Mouse (Mus musculus): ENCODE measurements around the gene Hyal1.
"Not testable (repeated sequence)": the region's sequence is repeated elsewhere in the genome, so short reads cannot be mapped to it uniquely, and the experiment has no call there.

The Hyal1 gene

GRCm38 (mm10) chr9:107551117-107551889 lies 25.4 kb upstream of the Hyal1 start, which contains the start of gene Rassf1:
TSS of gene Rassf1 (plus strand) at chr9:107551555.
- peak; percentile 84 to 89 for DNase-seq

- DNase-seq: no peak
These were observed 24.8 kb upstream of the Hyal1 start for GRCm38 (mm10) chr9:107551890-107552355.

GRCm38 (mm10) chr9:107552690-107553393 lies 23.9 kb upstream of the Hyal1 start:
- no peak for DNase-seq

- DNase-seq: peak in 1 of 2 experiments; percentile 58
These were observed 23.0 kb upstream of the Hyal1 start for GRCm38 (mm10) chr9:107553541-107554318.

GRCm38 (mm10) chr9:107554319-107554825 lies 22.4 kb upstream of the Hyal1 start:
- peak; percentile 96 for DNase-seq

GRCm38 (mm10) chr9:107555031-107555457 lies 21.7 kb upstream of the Hyal1 start:
- peak; percentile 72 for DNase-seq

- no peak for DNase-seq
These were observed 21.0 kb upstream of the Hyal1 start for GRCm38 (mm10) chr9:107555701-107556100.

- DNase-seq: no peak
These were observed 20.4 kb upstream of the Hyal1 start for GRCm38 (mm10) chr9:107556346-107556745.

- DNase-seq: peak; percentile 97 to 99
These were observed 13.6 kb upstream of the Hyal1 start, which contains the start of gene Tusc2 for GRCm38 (mm10) chr9:107563029-107563581. TSS of gene Tusc2 (plus strand) at chr9:107563255.

- DNase-seq: not testable (repeated sequence)
These were observed 11.2 kb upstream of the Hyal1 start for GRCm38 (mm10) chr9:107565556-107565955.

GRCm38 (mm10) chr9:107566041-107566709 lies 10.6 kb upstream of the Hyal1 start:
- DNase-seq: peak; percentile 95 to 97

- peak; percentile 63 to 84 for DNase-seq
These were observed 9.9 kb upstream of the Hyal1 start for GRCm38 (mm10) chr9:107566855-107567254.

- peak; percentile 92 to 93 for DNase-seq
These were observed 8.9 kb upstream of the Hyal1 start, which contains the start of gene Hyal2 for GRCm38 (mm10) chr9:107567702-107568319. TSS of gene Hyal2 (plus strand) at chr9:107567945.

GRCm38 (mm10) chr9:107568331-107569261 lies 8.1 kb upstream of the Hyal1 start:
- peak; percentile 93 to 95 for DNase-seq

- DNase-seq: peak in 1 of 2 experiments; percentile 52
These were observed 7.5 kb upstream of the Hyal1 start for GRCm38 (mm10) chr9:107569270-107569669.

GRCm38 (mm10) chr9:107570016-107570415 lies 6.7 kb upstream of the Hyal1 start:
- no peak for DNase-seq

- no peak for DNase-seq
These were observed 5.9 kb upstream of the Hyal1 start for GRCm38 (mm10) chr9:107570845-107571244.

GRCm38 (mm10) chr9:107571534-107572326 lies 5.0 kb upstream of the Hyal1 start:
- DNase-seq: peak in 1 of 2 experiments; percentile 59

GRCm38 (mm10) chr9:107572327-107572662 lies 4.4 kb upstream of the Hyal1 start:
- DNase-seq: no peak

All from kidney, postnatal 36 days (tissue).